Mouse (Mus musculus) myocyte (in vitro differentiated cells): ENCODE data around the gene Elfn1.

ENCODE experiments used
- CEBPB ChIP-seq: IDR thresholded peaks from 2 replicates; pipeline ENCODE4 v1.6.1; 2011; ENCODE audit warnings: mild to moderate bottlenecking, moderate library complexity; ENCODE audit not compliant: poor library complexity, insufficient read depth, severe bottlenecking
- MAX ChIP-seq: IDR thresholded peaks from one replicate; pipeline ENCODE4 v1.6.1; 2011; ENCODE audit warnings: low read depth, mild to moderate bottlenecking, control low read depth
- MYOD1 ChIP-seq, 3 experiments: IDR thresholded peaks; one replicate each; pipeline ENCODE4 v1.6.1; 2011; ENCODE audit warnings: control low read depth in 2 of 3, low read depth in 2 of 3, mild to moderate bottlenecking in 2 of 3, moderate library complexity in 1 of 3; ENCODE audit not compliant: insufficient read length in 2 of 3, control insufficient read depth in 1 of 3
- MYOG ChIP-seq, 3 experiments: IDR thresholded peaks; one replicate each; pipeline ENCODE4 v1.6.1; 2011; ENCODE audit warnings: control low read depth in 2 of 3, low read depth in 2 of 3, mild to moderate bottlenecking in 2 of 3; ENCODE audit not compliant: insufficient read length in 2 of 3, control insufficient read depth in 1 of 3, insufficient read depth in 1 of 3
- POLR2A ChIP-seq: IDR thresholded peaks from one replicate; pipeline ENCODE4 v1.6.1; 2011; ENCODE audit warnings: low read depth, mild to moderate bottlenecking, control low read depth, moderate library complexity; ENCODE audit not compliant: insufficient read length
- POLR2AphosphoS2 ChIP-seq: IDR thresholded peaks from one replicate; pipeline ENCODE4 v1.6.1; 2011; ENCODE audit warnings: low read depth, control low read depth; ENCODE audit not compliant: insufficient read length
- REST ChIP-seq: IDR thresholded peaks from one replicate; pipeline ENCODE4 v1.6.1; 2011; ENCODE audit warnings: mild to moderate bottlenecking, control low read depth, moderate library complexity; ENCODE audit not compliant: insufficient read depth, insufficient read length
- TCF12 ChIP-seq: IDR thresholded peaks from one replicate; pipeline ENCODE4 v1.6.1; 2011; ENCODE audit warnings: mild to moderate bottlenecking, control low read depth; ENCODE audit not compliant: poor library complexity, insufficient read depth, severe bottlenecking
- TCF3 ChIP-seq: IDR thresholded peaks from one replicate; pipeline ENCODE4 v1.6.1; 2011; ENCODE audit warnings: low read depth, control low read depth; ENCODE audit not compliant: insufficient read length
- USF1 ChIP-seq: IDR thresholded peaks from one replicate; pipeline ENCODE4 v1.6.1; 2011; ENCODE audit warnings: low read depth, mild to moderate bottlenecking, control low read depth, moderate library complexity

DNA sequence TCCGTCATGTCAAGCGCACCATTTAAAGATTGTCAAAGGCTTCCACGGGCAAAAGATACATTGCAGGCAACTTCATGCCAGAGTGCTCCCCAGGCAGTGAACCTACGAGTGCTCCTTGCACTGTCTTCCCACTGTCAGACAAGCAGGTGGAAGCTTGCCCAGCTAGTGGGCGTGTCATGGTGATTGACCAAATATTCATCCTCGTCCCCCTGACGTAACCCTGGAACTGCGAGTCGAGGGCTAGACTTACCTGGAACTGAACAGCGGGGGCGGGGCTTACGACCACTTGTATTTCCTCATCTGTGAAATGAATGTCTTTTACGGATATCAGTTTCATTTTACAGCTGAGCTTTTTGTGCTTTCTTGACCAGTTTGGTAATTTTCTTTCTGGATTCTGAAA, 28.7 kb downstream of the Elfn1 start:
- no peak for TF ChIP-seq POLR2A
- no peak for TF ChIP-seq MAX
- no peak for TF ChIP-seq TCF12
- no peak for TF ChIP-seq REST
- TF ChIP-seq POLR2AphosphoS2, result no peak
- TF ChIP-seq MYOD1 (IDR thresholded peaks at IDR 0.05; ENCODE audit: control insufficient read depth in 1 of 3, insufficient read length in 2 of 3, low read depth in 2 of 3), result no peak
- no peak for TF ChIP-seq CEBPB
- no peak for TF ChIP-seq TCF3
- no peak for TF ChIP-seq USF1
- no peak for TF ChIP-seq MYOG (IDR thresholded peaks at IDR 0.05; ENCODE audit: control insufficient read depth in 1 of 3, insufficient read depth in 1 of 3, insufficient read length in 2 of 3, low read depth in 2 of 3)
